Mouse (Mus musculus) lung, embryonic 16.5 days (tissue): ENCODE measurements around the gene Cdk14. TPM values are rescaled to one million over a fixed set of nuclear protein-coding genes. Genes with fewer than 3 reads are reported as not detected.

ENCODE experiments used
- ATAC-seq: fragments of 200-750 bp; cut with Nextera tagmentation; 2 replicates; pipeline ENCODE4 v1.8.0; 2017; ENCODE audit warnings: low read depth, mild to moderate bottlenecking, moderate library complexity
- H3K27ac ChIP-seq: fragments of 300-500 bp; sonication (generic); 2 replicates; pipeline ENCODE4 v1.5.1; 2014; ENCODE audit warnings: mild to moderate bottlenecking, control low read depth, low read length
- H3K27me3 ChIP-seq: fragments of 300-500 bp; sonication (generic); 2 replicates; pipeline ENCODE4 v1.6.1; 2014; ENCODE audit warnings: low read depth, low read length, mixed read lengths; ENCODE audit not compliant: control insufficient read depth, insufficient read depth
- H3K36me3 ChIP-seq: fragments of 300-500 bp; sonication (generic); 2 replicates; pipeline ENCODE4 v1.6.1; 2014; ENCODE audit warnings: low read length; ENCODE audit not compliant: control insufficient read depth, insufficient read depth
- H3K4me1 ChIP-seq: fragments of 300-500 bp; sonication (generic); replicated peaks from 2 replicates; pipeline ENCODE4 v1.6.1; 2014; ENCODE audit warnings: low read length, mixed read lengths; ENCODE audit not compliant: control insufficient read depth, insufficient read depth
- H3K4me2 ChIP-seq: fragments of 300-500 bp; sonication (generic); 2 replicates; pipeline ENCODE4 v1.6.1; 2014; ENCODE audit warnings: low read depth, low read length, control low read depth
- H3K4me3 ChIP-seq: fragments of 300-500 bp; sonication (generic); 2 replicates; pipeline ENCODE4 v1.5.1; 2014; ENCODE audit warnings: mild to moderate bottlenecking, low read length, control low read depth
- H3K9ac ChIP-seq: fragments of 300-500 bp; sonication (generic); 2 replicates; pipeline ENCODE4 v1.6.1; 2014; ENCODE audit warnings: low read length, control low read depth
- H3K9me3 ChIP-seq: fragments of 300-500 bp; sonication (generic); 2 replicates; pipeline ENCODE4 v1.6.1; 2016; ENCODE audit warnings: low read length; ENCODE audit not compliant: control insufficient read depth
- WGBS: fragments of 180-500 bp; shearing (Covaris S2); extraction: QIAGEN DNeasy Blood & Tissue Kit; methylation state at CpG from one replicate; pipeline ENCODE4 v1.1.7; 2014; 5-methylcytosine and 5-hydroxymethylcytosine counted together
- polyA plus RNA-seq: library from polyadenylated mRNA; unstranded; fragments of >200 nt; fragmentation: Nextera tagmentation; extraction: Ambion mirVana; gene quantifications from 2 replicates; pipeline ENCODE4 v1.2.1, GENCODE M21; 2015

The Cdk14 gene
- polyA plus RNA-seq, 1 experiment from 2014 or later: 28.6 TPM

GRCm38 (mm10) chr5:4801096-4801850, 618.8 kb downstream of the Cdk14 start:
- no peak overlapping the region for H3K4me2 ChIP-seq
- no peaks in the 10 kb centered on the region for H3K9me3 ChIP-seq
- H3K4me1 ChIP-seq: peaks cover 3% of the 10 kb centered on the region; the same call in 1 of the 2 replicates
- WGBS: 81% methylated on average over 8 of the region's 8 CpGs
- no peaks in the 10 kb centered on the region for H3K36me3 ChIP-seq
- no peak for ATAC-seq
- H3K4me3 ChIP-seq: no peak overlapping the region
- H3K27ac ChIP-seq: no peak overlapping the region
- H3K27me3 ChIP-seq: no peaks in the 10 kb centered on the region
- H3K9ac ChIP-seq: no peak overlapping the region

- Histone ChIP-seq H3K36me3 (no peaks in the 10 kb centered on the region), H3K4me1 (no peaks in the 10 kb centered on the region), H3K27me3 (no peaks in the 10 kb centered on the region), H3K9me3 (no peaks in the 10 kb centered on the region), H3K4me2 (no peak overlapping the region), H3K9ac (no peak overlapping the region), H3K4me3 (no peak overlapping the region), H3K27ac (no peak overlapping the region)
- 57% methylated on average over 3 of the region's 3 CpGs for WGBS
- ATAC-seq: peak; percentile 34; the same call in 1 of the 2 replicates
These were observed 628.9 kb downstream of the Cdk14 start for GRCm38 (mm10) chr5:4791219-4791618.

GRCm38 (mm10) chr5:4790265-4790664, 629.8 kb downstream of the Cdk14 start:
- Histone ChIP-seq H3K4me3 (no peak overlapping the region), H3K9ac (no peak overlapping the region), H3K4me1 (no peaks in the 10 kb centered on the region), H3K27ac (no peak overlapping the region), H3K4me2 (no peak overlapping the region), H3K27me3 (no peaks in the 10 kb centered on the region), H3K9me3 (no peaks in the 10 kb centered on the region), H3K36me3 (no peaks in the 10 kb centered on the region)
- WGBS: 96% methylated on average over 4 of the region's 4 CpGs
- no peak for ATAC-seq

GRCm38 (mm10) chr5:4788484-4788883, 631.6 kb downstream of the Cdk14 start:
- no peak overlapping the region for H3K27ac ChIP-seq
- ATAC-seq: no peak
- H3K4me2 ChIP-seq: no peak overlapping the region
- H3K27me3 ChIP-seq: no peaks in the 10 kb centered on the region
- no peaks in the 10 kb centered on the region for H3K4me1 ChIP-seq
- no peak overlapping the region for H3K9ac ChIP-seq
- H3K9me3 ChIP-seq: no peaks in the 10 kb centered on the region
- H3K4me3 ChIP-seq: no peak overlapping the region
- H3K36me3 ChIP-seq: no peaks in the 10 kb centered on the region
- WGBS: 81% methylated on average over 3 of the region's 3 CpGs

GRCm38 (mm10) chr5:4786816-4787215, 633.3 kb downstream of the Cdk14 start:
- H3K27me3 ChIP-seq: no peaks in the 10 kb centered on the region
- no peak overlapping the region for H3K27ac ChIP-seq
- no peaks in the 10 kb centered on the region for H3K36me3 ChIP-seq
- H3K4me2 ChIP-seq: no peak overlapping the region
- H3K9me3 ChIP-seq: no peaks in the 10 kb centered on the region
- H3K4me3 ChIP-seq: no peak overlapping the region
- WGBS: 54% methylated on average over 3 of the region's 3 CpGs
- no peaks in the 10 kb centered on the region for H3K4me1 ChIP-seq
- ATAC-seq: no peak
- no peak overlapping the region for H3K9ac ChIP-seq

- Histone ChIP-seq H3K27ac (no peak overlapping the region), H3K9ac (no peak overlapping the region), H3K36me3 (no peaks in the 10 kb centered on the region), H3K9me3 (no peaks in the 10 kb centered on the region), H3K4me2 (no peak overlapping the region), H3K27me3 (no peaks in the 10 kb centered on the region), H3K4me3 (no peak overlapping the region), H3K4me1 (no peaks in the 10 kb centered on the region)
- no peak for ATAC-seq
- WGBS: 84% methylated on average over 3 of the region's 3 CpGs
These were observed 641.8 kb downstream of the Cdk14 start for GRCm38 (mm10) chr5:4778274-4778673.

GRCm38 (mm10) chr5:4776495-4776894, 643.6 kb downstream of the Cdk14 start:
- Histone ChIP-seq H3K36me3 (no peaks in the 10 kb centered on the region), H3K27me3 (no peaks in the 10 kb centered on the region), H3K4me3 (no peak overlapping the region), H3K9me3 (no peaks in the 10 kb centered on the region), H3K27ac (no peak overlapping the region), H3K4me1 (no peaks in the 10 kb centered on the region), H3K9ac (no peak overlapping the region), H3K4me2 (no peak overlapping the region)
- 64% methylated on average over 2 of the region's 2 CpGs for WGBS
- no peak for ATAC-seq

- Histone ChIP-seq H3K36me3 (no peaks in the 10 kb centered on the region), H3K9me3 (no peaks in the 10 kb centered on the region), H3K27ac (no peak overlapping the region), H3K4me2 (no peak overlapping the region), H3K27me3 (no peaks in the 10 kb centered on the region), H3K9ac (no peak overlapping the region), H3K4me1 (no peaks in the 10 kb centered on the region), H3K4me3 (no peak overlapping the region)
- no peak for ATAC-seq
- WGBS: 64% methylated on average over 9 of the region's 9 CpGs
These were observed 646.9 kb downstream of the Cdk14 start for GRCm38 (mm10) chr5:4773090-4773772.

- H3K4me2 ChIP-seq: no peak overlapping the region
- no peak for ATAC-seq
- no peak overlapping the region for H3K27ac ChIP-seq
- H3K4me3 ChIP-seq: no peak overlapping the region
- H3K36me3 ChIP-seq: no peaks in the 10 kb centered on the region
- WGBS: 75% methylated on average over 1 of the region's 1 CpGs
- H3K27me3 ChIP-seq: no peaks in the 10 kb centered on the region
- no peaks in the 10 kb centered on the region for H3K4me1 ChIP-seq
- H3K9ac ChIP-seq: no peak overlapping the region
- no peaks in the 10 kb centered on the region for H3K9me3 ChIP-seq
These were observed 649.5 kb downstream of the Cdk14 start for GRCm38 (mm10) chr5:4770609-4771008.
